Mouse (Mus musculus): Measurements from ENCODE around the gene Slc5a5.

Slc5a5 gene

DNA sequence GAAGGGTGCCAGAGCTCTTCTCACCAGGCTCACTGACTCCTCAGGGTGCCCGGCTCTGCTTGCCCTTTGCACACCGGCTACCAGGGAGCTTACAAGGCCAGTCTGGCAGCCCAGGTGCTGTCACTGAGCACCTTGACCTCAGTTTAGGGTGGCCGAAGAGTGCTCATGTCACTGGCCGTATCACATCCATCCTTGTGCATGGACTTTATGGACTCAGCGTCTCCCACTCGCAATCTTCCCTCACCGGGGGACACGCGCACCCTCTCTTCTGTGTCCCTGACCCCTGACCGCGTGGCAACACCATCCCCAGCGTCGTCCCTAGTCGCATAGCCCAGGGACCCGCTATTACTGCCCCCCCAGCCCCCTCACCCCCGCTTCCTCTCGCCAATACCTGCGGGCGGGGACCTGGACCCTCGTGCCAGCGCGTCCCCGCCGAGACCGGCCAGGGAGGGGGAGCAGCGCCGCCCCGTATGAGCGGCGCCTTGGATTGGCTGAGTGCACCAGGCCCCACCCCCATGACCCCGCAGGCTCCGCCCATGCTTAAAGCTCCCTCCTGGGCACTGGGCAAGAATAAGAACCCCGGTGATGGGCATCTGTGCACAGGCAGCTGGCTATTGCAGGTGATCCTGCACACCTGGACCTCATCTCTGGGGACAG is 35.9 kb downstream of the Slc5a5 start:
- DNase-seq (ENCODE audit: low read depth, low spot score) = peak; percentile 58

DNA sequence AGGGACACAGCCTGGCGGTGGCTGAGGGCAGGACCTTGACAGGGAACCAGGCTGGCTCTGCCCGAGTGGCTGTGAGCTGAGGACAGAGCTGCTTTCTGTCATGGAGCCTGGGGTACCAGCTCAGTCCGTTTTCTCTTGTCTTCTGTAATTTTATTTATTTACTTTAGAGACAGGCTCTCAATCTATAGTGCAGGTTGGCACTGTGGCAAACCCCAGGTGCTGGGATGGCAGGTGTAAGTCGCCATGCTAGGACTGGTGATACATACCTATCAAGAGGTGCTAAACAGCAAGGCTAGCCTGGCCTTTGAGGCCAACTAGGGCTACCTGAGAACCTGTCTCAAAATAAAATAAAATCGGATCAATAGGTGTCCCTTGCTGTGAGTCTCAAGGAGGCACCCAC is 36.5 kb downstream of the Slc5a5 start:
- no peak for DNase-seq (ENCODE audit: low read depth, low spot score)

DNA sequence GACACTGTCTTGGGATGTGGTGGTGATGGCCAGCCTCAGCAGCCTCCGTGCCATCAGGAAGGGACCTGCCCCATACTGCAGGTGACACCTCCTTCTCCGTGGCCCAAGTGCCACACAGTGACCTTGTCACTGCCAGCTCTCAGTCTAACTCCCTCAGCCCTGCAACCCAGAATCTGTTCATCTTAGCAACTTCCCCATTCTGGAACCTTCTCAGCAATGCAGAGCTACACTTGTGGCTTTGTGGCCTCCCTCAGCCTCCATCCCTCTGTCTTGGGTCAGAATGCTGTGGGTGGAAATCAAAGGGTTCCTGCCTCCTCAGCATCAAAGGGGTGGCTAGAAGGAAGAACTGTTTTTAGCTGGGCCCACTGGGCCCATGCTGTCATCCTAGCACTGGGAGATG is 38.7 kb downstream of the Slc5a5 start:
- no peak for DNase-seq (ENCODE audit: low read depth, low spot score)

DNA sequence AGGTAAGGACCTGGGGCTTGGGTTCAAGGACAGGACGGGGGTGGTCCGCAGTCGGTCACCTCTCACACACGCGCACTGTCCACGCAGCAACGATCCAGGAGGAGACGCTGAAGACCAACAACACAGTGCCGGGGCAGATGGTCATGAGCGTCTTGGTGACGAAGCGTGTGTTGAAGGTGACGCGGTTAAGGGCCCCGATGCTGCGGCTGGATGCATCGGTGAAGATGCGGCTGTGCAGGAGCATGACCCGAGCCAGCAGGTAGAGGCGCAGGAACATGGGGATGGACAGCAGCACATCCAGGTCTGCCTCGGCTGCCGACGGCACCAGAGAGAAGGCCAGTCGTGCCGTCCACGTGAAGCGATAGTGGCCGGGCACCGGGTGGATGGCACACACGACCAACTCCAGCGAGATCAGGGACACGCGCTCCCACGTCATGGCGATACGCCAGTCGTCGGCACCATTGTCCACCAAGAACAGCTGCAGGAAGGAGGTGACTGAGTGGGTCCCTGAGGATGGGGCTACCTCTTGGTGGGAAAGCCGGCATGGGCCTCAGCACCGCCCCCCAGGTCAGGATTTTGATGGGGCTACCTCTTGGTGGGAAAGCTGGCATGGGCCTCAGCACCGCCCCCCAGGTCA is 39.8 kb downstream of the Slc5a5 start:
- no peak for DNase-seq (ENCODE audit: low read depth, low spot score)

DNA sequence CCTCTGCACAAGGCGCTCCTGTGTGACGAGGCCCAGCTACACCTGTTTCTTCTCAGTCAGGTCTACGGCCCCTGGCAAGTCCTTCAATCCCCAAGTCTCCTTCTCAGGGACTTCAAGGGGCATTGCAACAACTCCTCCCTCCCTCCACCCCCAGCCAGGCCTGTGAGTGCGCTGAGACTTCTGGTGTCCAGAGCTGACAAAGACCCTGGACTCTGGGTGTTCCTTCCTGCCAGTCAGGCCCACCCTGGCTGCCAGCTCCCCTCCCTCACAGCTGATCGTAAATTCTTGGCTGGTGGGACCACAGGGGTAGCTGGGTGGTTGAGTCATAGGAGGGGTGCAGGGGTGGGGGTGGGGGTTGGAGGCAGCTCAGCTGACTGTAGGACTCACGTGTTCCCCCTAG is 40.7 kb downstream of the Slc5a5 start:
- no peak for DNase-seq (ENCODE audit: low read depth, low spot score)

GRCm38 (mm10) chr8:70850947-70851346 is 41.6 kb downstream of the Slc5a5 start:
- no peak for DNase-seq (ENCODE audit: low read depth, low spot score)

GRCm38 (mm10) chr8:70850132-70850845 is 42.3 kb downstream of the Slc5a5 start:
- DNase-seq (ENCODE audit: low read depth, low spot score) = no peak

- DNase-seq (ENCODE audit: low read depth, low spot score) = no peak
These were observed 43.1 kb downstream of the Slc5a5 start for GRCm38 (mm10) chr8:70849333-70849990.

GRCm38 (mm10) chr8:70846371-70847154 is 46.0 kb downstream of the Slc5a5 start:
- no peak for DNase-seq (ENCODE audit: low read depth, low spot score)

DNA sequence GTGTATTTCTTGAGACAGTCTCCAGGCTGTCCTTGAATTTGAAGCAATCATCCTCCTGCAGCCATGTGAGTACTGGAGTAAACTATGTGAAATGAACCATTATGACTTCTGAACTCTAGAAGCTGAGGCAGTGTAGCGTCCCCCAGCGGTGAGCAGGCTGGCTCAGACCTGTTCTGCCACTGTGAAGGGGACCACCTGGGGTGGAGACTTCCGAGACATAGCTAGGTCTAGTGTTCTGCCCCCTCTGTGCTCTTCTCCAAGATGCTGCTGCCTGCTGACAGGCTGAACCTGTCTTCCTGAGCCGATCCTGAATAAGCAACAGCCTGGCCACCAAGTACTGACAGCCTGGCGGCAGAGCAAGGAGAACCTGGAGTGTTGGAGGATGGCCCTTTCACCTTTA is 47.4 kb downstream of the Slc5a5 start:
- no peak for DNase-seq (ENCODE audit: low read depth, low spot score)

DNA sequence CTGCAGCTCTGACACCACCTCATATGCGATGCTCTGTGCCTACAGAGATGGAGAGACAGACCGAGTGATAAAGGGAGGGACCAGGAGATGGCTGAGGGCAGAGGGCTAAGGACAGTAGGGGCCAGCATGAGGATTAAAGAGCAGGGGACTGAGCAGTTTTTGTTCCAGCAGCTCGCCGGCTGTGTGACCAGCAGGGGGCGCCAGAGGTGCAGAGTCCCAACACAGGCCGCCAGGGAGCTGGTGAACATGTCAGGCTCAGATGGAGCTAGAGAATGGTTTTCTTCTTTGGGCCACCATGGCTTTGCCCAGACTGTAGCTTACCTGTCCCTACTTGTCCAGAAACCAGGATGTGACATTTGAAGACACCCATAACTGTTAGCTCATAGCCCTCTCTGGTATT is 48.0 kb downstream of the Slc5a5 start:
- peak; percentile 87 for DNase-seq (ENCODE audit: low read depth, low spot score)

GRCm38 (mm10) chr8:70843941-70844340 is 48.6 kb downstream of the Slc5a5 start:
- no peak for DNase-seq (ENCODE audit: low read depth, low spot score)

GRCm38 (mm10) chr8:70843214-70843773 is 49.3 kb downstream of the Slc5a5 start:
- DNase-seq (ENCODE audit: low read depth, low spot score) = no peak

GRCm38 (mm10) chr8:70842484-70842883 is 50.1 kb downstream of the Slc5a5 start:
- DNase-seq (ENCODE audit: low read depth, low spot score) = no peak

- DNase-seq (ENCODE audit: low read depth, low spot score) = peak; percentile 92
These were observed 51.1 kb downstream of the Slc5a5 start for GRCm38 (mm10) chr8:70841147-70842072.

GRCm38 (mm10) chr8:70840590-70840989 is 52.0 kb downstream of the Slc5a5 start:
- DNase-seq (ENCODE audit: low read depth, low spot score) = no peak

GRCm38 (mm10) chr8:70839408-70840351 is 52.9 kb downstream of the Slc5a5 start, which contains the start of gene Arrdc2:
Arrdc2 (minus strand) TSS chr8:70839720.
- DNase-seq (ENCODE audit: low read depth, low spot score) = peak; percentile 100

DNA sequence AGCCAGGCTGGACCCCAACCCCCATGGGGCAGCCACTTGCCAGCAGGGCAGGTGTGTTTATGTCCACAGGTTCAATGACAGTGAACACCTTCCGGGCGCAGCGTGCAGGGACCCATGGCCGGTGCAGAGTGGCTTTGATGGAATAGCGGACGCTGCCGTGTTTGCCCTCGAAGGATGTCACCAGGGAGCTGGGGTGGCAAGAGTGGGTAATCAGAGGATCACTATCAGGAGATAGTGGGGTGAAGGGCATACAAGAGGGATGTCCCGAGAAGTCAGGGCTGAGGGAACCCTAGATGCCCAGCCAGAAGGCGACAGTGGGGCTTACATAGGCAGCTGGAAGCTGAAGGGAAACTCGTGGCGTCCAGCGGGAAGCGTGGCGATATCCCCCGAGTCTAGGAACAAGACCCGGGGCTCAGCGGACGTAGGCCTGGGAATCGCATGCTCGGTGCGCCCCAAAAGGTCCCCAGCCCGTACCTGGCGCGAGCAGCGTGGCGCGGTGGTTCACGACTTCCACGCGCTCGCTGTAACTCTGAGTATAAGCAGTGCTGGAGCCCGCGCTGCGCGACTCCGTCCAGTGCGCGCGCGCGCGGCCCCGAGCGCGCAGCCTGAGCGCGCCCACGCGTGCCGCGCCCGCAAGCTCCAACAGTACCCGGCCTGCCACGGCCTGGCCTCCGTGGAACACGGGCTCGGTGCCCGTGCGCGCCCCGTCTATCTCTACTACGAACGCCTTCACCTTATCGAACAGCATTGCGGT is 53.7 kb downstream of the Slc5a5 start:
- DNase-seq (ENCODE audit: low read depth, low spot score) = no peak
